Mouse (Mus musculus) right cerebral cortex, adult 2 months (tissue): Measurements from ENCODE around the gene a.
A peak's percentile ranks its signal among the peaks of the same experiment; 100 is the strongest.
"Not testable (repeated sequence)": the region's sequence is repeated elsewhere in the genome, so short reads cannot be mapped to it uniquely, and the experiment has no call there.

Experiments used
- DNase-seq, 2 experiments: peaks; one replicate each; pipeline ENCODE4 v3.0.0; 2021 to 2022; ENCODE audit warnings: low spot score in 2 of 2

The a gene

GRCm38 (mm10) chr2:155051622-155052351, 260.6 kb downstream of the a start:
- no peak for DNase-seq

GRCm38 (mm10) chr2:155052681-155053080, 261.5 kb downstream of the a start:
- peak in 1 of 2 experiments; percentile 9 for DNase-seq

- not testable (repeated sequence) for DNase-seq
These were observed 262.3 kb downstream of the a start for GRCm38 (mm10) chr2:155053512-155053911.

GRCm38 (mm10) chr2:155054672-155055071, 263.5 kb downstream of the a start:
- no peak for DNase-seq

GRCm38 (mm10) chr2:155056076-155056578, 264.9 kb downstream of the a start:
- no peak for DNase-seq

GRCm38 (mm10) chr2:155057361-155057760, 266.2 kb downstream of the a start:
- no peak for DNase-seq

- no peak for DNase-seq
These were observed 279.8 kb downstream of the a start for GRCm38 (mm10) chr2:155071027-155071426.

GRCm38 (mm10) chr2:155072353-155073145, 281.3 kb downstream of the a start:
- DNase-seq = no peak

- no peak for DNase-seq
These were observed 282.1 kb downstream of the a start for GRCm38 (mm10) chr2:155073347-155073746.

GRCm38 (mm10) chr2:155073978-155074765, 283.0 kb downstream of the a start, which contains the start of gene Ahcy:
Gene Ahcy, minus strand, starts transcription at chr2:155074497.
- DNase-seq = peak; percentile 87 to 95

GRCm38 (mm10) chr2:155074766-155075330, 283.6 kb downstream of the a start:
- DNase-seq = peak; percentile 44 to 55

- DNase-seq = no peak
These were observed 284.4 kb downstream of the a start for GRCm38 (mm10) chr2:155075649-155076048.

GRCm38 (mm10) chr2:155079500-155080178, 288.4 kb downstream of the a start:
- no peak for DNase-seq

- DNase-seq = no peak
These were observed 289.0 kb downstream of the a start for GRCm38 (mm10) chr2:155080179-155080530.

- DNase-seq = no peak
These were observed 289.9 kb downstream of the a start for GRCm38 (mm10) chr2:155081056-155081455.

GRCm38 (mm10) chr2:155082121-155082803, 291.1 kb downstream of the a start:
- DNase-seq = peak; percentile 58 to 66

GRCm38 (mm10) chr2:155084546-155084945, 293.3 kb downstream of the a start:
- no peak for DNase-seq

GRCm38 (mm10) chr2:155086328-155086727, 295.1 kb downstream of the a start:
- DNase-seq = no peak

GRCm38 (mm10) chr2:155088264-155088663, 297.1 kb downstream of the a start:
- no peak for DNase-seq
